Mouse (Mus musculus) liver, postnatal 0 days (tissue): Measurements from ENCODE around the gene Ovca2.
A peak's percentile ranks its signal among the peaks of the same experiment; 100 is the strongest.

Source experiments
- CTCF ChIP-seq: sonication (generic); IDR thresholded peaks from 2 replicates; pipeline ENCODE4 v1.5.1; 2016; ENCODE audit warnings: antibody characterized with exemption, low read depth
- EP300 ChIP-seq: IDR thresholded peaks from 2 replicates; pipeline ENCODE4 v1.6.1; 2016; ENCODE audit warnings: antibody characterized with exemption, low read depth, mild to moderate bottlenecking

DNA sequence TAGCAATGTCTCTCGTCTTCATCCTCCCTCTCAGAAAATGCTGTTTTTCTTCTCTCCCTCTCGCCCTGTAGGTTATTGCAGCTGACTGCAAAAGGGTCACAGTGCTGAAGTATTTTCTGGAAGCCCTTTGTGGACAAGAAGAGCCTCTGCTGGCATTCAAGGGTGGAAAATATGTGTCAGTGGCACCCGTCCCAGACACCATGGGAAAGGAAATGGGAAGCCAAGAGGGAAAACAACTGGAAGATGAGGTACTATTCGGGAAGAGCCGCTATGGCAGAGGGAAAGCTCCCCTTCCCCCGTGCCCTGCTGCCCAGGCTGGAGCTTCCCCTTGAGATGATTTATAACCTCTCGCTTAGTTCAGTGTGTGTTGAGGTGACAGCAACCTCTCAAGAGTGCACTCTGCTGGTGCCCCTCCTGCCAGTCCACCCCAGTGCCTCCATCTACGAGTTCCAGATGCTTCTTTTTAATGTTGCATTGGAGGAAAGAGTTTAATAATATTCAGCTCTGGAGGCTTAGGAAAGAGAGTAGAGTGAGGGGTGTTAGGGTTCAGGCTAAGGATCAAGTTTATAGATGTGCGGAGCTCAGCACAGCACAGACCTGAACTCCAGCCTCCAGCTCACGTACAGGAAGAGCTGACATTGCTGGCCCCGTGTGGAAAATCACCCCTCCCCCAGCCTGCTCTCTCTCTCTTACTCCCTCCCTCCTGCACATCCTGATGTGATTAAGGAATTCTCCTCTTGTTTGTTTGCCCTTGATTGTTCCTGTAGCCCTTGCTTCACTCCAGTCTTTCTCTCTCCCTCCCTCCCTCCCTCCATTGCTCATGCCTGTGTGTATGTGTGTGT lies 39.3 kb downstream of the Ovca2 start:
- TF ChIP-seq CTCF (0 out of 2 replicates have a peak, but pooled peaks have one; percentile 3), EP300 (0 out of 2 replicates have a peak, but pooled peaks have one; percentile 21)
